Mouse (Mus musculus): Measurements from ENCODE around the gene Pcp2. TPM values are rescaled to one million over a fixed set of nuclear protein-coding genes. Genes with fewer than 3 reads are reported as not detected.
"Not testable (repeated sequence)": the region's sequence is repeated elsewhere in the genome, so short reads cannot be mapped to it uniquely, and the experiment has no call there.

Gene Pcp2
- polyA plus RNA-seq, 1 experiment from 2014 or later, result 0.53 TPM

GRCm38 (mm10) chr8:3586993-3587390, 38.4 kb downstream of the Pcp2 start, which contains the start of gene Camsap3:
Gene Camsap3 (plus strand): TSS chr8:3587293.
- Histone ChIP-seq H3K4me3 (ENCODE audit: low read depth, low read length) (peak within 1 kb of the TSS; percentile 90), H3K27me3 (replicated peaks; ENCODE audit: control insufficient read depth, insufficient read depth, low read length) (no peaks in the 10 kb centered on the region), H3K27ac (ENCODE audit: low read depth, low read length) (peak within 1 kb of the TSS; percentile 80), H3K9me3 (replicated peaks; ENCODE audit: control insufficient read depth, low read length) (no peaks in the 10 kb centered on the region), H3K9ac (ENCODE audit: low read length) (peak within 1 kb of the TSS; percentile 87), H3K4me1 (ENCODE audit: control insufficient read depth, insufficient read depth, low read length) (no peaks in the 10 kb centered on the region), H3K36me3 (ENCODE audit: control insufficient read depth, insufficient read depth, low read length) (no peaks in the 10 kb centered on the region), H3K4me2 (ENCODE audit: low read length) (peak within 1 kb of the TSS; percentile 80)
- no peak for ATAC-seq
- DNase-seq (ENCODE audit: low spot score), result no peak
- WGBS, result 0% methylated on average over 1 of the region's 7 CpGs

GRCm38 (mm10) chr8:3586452-3586851, 38.9 kb downstream of the Pcp2 start:
- no peak overlapping the region for H3K4me3 ChIP-seq (ENCODE audit: low read depth, low read length)
- no peaks in the 10 kb centered on the region for H3K4me1 ChIP-seq (ENCODE audit: control insufficient read depth, insufficient read depth, low read length)
- no peaks in the 10 kb centered on the region for H3K36me3 ChIP-seq (ENCODE audit: control insufficient read depth, insufficient read depth, low read length)
- H3K9me3 ChIP-seq (replicated peaks; ENCODE audit: control insufficient read depth, low read length), result no peaks in the 10 kb centered on the region
- H3K9ac ChIP-seq (ENCODE audit: low read length), result no peak overlapping the region
- ATAC-seq (no peak), DNase-seq (ENCODE audit: low spot score) (no peak)
- 91% methylated on average over 2 of the region's 2 CpGs for WGBS
- H3K27ac ChIP-seq (ENCODE audit: low read depth, low read length), result no peak overlapping the region
- H3K4me2 ChIP-seq (ENCODE audit: low read length), result no peak overlapping the region
- no peaks in the 10 kb centered on the region for H3K27me3 ChIP-seq (replicated peaks; ENCODE audit: control insufficient read depth, insufficient read depth, low read length)

- 75% methylated on average over 1 of the region's 3 CpGs for WGBS
- not testable (repeated sequence) for DNase-seq (ENCODE audit: low spot score); H3K36me3 ChIP-seq (ENCODE audit: control insufficient read depth, insufficient read depth, low read length); H3K27ac ChIP-seq (ENCODE audit: low read depth, low read length); H3K4me1 ChIP-seq (ENCODE audit: control insufficient read depth, insufficient read depth, low read length); H3K4me3 ChIP-seq (ENCODE audit: low read depth, low read length); ATAC-seq; H3K9me3 ChIP-seq (replicated peaks; ENCODE audit: control insufficient read depth, low read length); H3K9ac ChIP-seq (ENCODE audit: low read length); H3K27me3 ChIP-seq (replicated peaks; ENCODE audit: control insufficient read depth, insufficient read depth, low read length); H3K4me2 ChIP-seq (ENCODE audit: low read length)
Measured at GRCm38 (mm10) chr8:3581961-3582360, 43.4 kb downstream of the Pcp2 start.

GRCm38 (mm10) chr8:3579390-3580364, 45.7 kb downstream of the Pcp2 start:
- H3K27me3 ChIP-seq (replicated peaks; ENCODE audit: control insufficient read depth, insufficient read depth, low read length), result no peaks in the 10 kb centered on the region
- H3K4me3 ChIP-seq (ENCODE audit: low read depth, low read length), result no peak overlapping the region
- H3K36me3 ChIP-seq (ENCODE audit: control insufficient read depth, insufficient read depth, low read length), result no peaks in the 10 kb centered on the region
- H3K9ac ChIP-seq (ENCODE audit: low read length), result no peak overlapping the region
- no peaks in the 10 kb centered on the region for H3K4me1 ChIP-seq (ENCODE audit: control insufficient read depth, insufficient read depth, low read length)
- no peak overlapping the region for H3K27ac ChIP-seq (ENCODE audit: low read depth, low read length)
- H3K4me2 ChIP-seq (ENCODE audit: low read length), result no peak overlapping the region
- 82% methylated on average over 9 of the region's 9 CpGs for WGBS
- ATAC-seq (no peak), DNase-seq (ENCODE audit: low spot score) (no peak)
- H3K9me3 ChIP-seq (replicated peaks; ENCODE audit: control insufficient read depth, low read length), result no peaks in the 10 kb centered on the region

GRCm38 (mm10) chr8:3576211-3576960, 49.0 kb downstream of the Pcp2 start:
- 80% methylated on average over 15 of the region's 15 CpGs for WGBS
- H3K4me1 ChIP-seq (ENCODE audit: control insufficient read depth, insufficient read depth, low read length), result no peaks in the 10 kb centered on the region
- ATAC-seq, result no peak

GRCm38 (mm10) chr8:3574546-3574945, 50.8 kb downstream of the Pcp2 start:
- H3K4me2 ChIP-seq (ENCODE audit: low read length), result no peak overlapping the region
- no peaks in the 10 kb centered on the region for H3K27me3 ChIP-seq (replicated peaks; ENCODE audit: control insufficient read depth, insufficient read depth, low read length)
- no peaks in the 10 kb centered on the region for H3K36me3 ChIP-seq (ENCODE audit: control insufficient read depth, insufficient read depth, low read length)
- no peak for ATAC-seq
- H3K4me3 ChIP-seq (ENCODE audit: low read depth, low read length), result no peak overlapping the region
- DNase-seq (ENCODE audit: low spot score), result no peak
- no peaks in the 10 kb centered on the region for H3K4me1 ChIP-seq (ENCODE audit: control insufficient read depth, insufficient read depth, low read length)
- no peak overlapping the region for H3K27ac ChIP-seq (ENCODE audit: low read depth, low read length)
- H3K9ac ChIP-seq (ENCODE audit: low read length), result no peak overlapping the region
- WGBS, result 90% methylated on average over 3 of the region's 3 CpGs
- H3K9me3 ChIP-seq (replicated peaks; ENCODE audit: control insufficient read depth, low read length), result no peaks in the 10 kb centered on the region

More at GRCm38 (mm10) chr8:3576211-3576960, 49.0 kb downstream of the Pcp2 start:
- Histone ChIP-seq H3K36me3 (ENCODE audit: control insufficient read depth, insufficient read depth, low read length) (no peaks in the 10 kb centered on the region), H3K27ac (ENCODE audit: low read depth, low read length) (no peak overlapping the region), H3K27me3 (replicated peaks; ENCODE audit: control insufficient read depth, insufficient read depth, low read length) (no peaks in the 10 kb centered on the region), H3K4me2 (ENCODE audit: low read length) (no peak overlapping the region), H3K9ac (ENCODE audit: low read length) (no peak overlapping the region), H3K4me3 (ENCODE audit: low read depth, low read length) (no peak overlapping the region), H3K9me3 (replicated peaks; ENCODE audit: control insufficient read depth, low read length) (no peaks in the 10 kb centered on the region)
- no peak for DNase-seq (ENCODE audit: low spot score)

Other genes starting within 250 kb of the Pcp2 start
- gene Arhgef18, start 232.5 kb downstream of the Pcp2 start, polyA plus RNA-seq (2014; fragmentation: Nextera tagmentation; extraction: Ambion mirVana), result 8.6 and 11.5 TPM in 2 replicates
- 1.9 and 2.3 TPM in 2 replicates for gene Pex11g, start 157.9 kb downstream of the Pcp2 start, polyA plus RNA-seq (2014; fragmentation: Nextera tagmentation; extraction: Ambion mirVana)
- gene Tex45, start 154.7 kb downstream of the Pcp2 start, polyA plus RNA-seq (2014; fragmentation: Nextera tagmentation; extraction: Ambion mirVana), result 0.14 and 0.18 TPM in 2 replicates
- gene Zfp358, start 132.4 kb downstream of the Pcp2 start, polyA plus RNA-seq (2014; fragmentation: Nextera tagmentation; extraction: Ambion mirVana), result 66.2 and 66.5 TPM in 2 replicates
- 50.5 and 52.2 TPM in 2 replicates for gene Mcoln1, start 125.1 kb downstream of the Pcp2 start, polyA plus RNA-seq (2014; fragmentation: Nextera tagmentation; extraction: Ambion mirVana)
- 16.7 and 20.7 TPM in 2 replicates for gene Pnpla6, start 110.2 kb downstream of the Pcp2 start, polyA plus RNA-seq (2014; fragmentation: Nextera tagmentation; extraction: Ambion mirVana)
- 0.54 and 1.3 TPM in 2 replicates for gene C330021F23Rik, start 57.6 kb downstream of the Pcp2 start, polyA plus RNA-seq (2014; fragmentation: Nextera tagmentation; extraction: Ambion mirVana)
- gene Camsap3, start 38.3 kb downstream of the Pcp2 start, polyA plus RNA-seq (2014; fragmentation: Nextera tagmentation; extraction: Ambion mirVana), result 25.9 and 32.5 TPM in 2 replicates
- 63.2 and 67.0 TPM in 2 replicates for gene Xab2, start 4.2 kb downstream of the Pcp2 start, polyA plus RNA-seq (2014; fragmentation: Nextera tagmentation; extraction: Ambion mirVana)
- 95.7 and 99.8 TPM in 2 replicates for gene Pet100, start 4.0 kb downstream of the Pcp2 start, polyA plus RNA-seq (2014; fragmentation: Nextera tagmentation; extraction: Ambion mirVana)
- gene Stxbp2, start 5.4 kb upstream of the Pcp2 start, polyA plus RNA-seq (2014; fragmentation: Nextera tagmentation; extraction: Ambion mirVana), result 32.4 and 40.1 TPM in 2 replicates
- 0.26 and 0.32 TPM in 2 replicates for gene Retn, start 30.2 kb upstream of the Pcp2 start, polyA plus RNA-seq (2014; fragmentation: Nextera tagmentation; extraction: Ambion mirVana)
- gene Mcemp1, start 40.2 kb upstream of the Pcp2 start, polyA plus RNA-seq (2014; fragmentation: Nextera tagmentation; extraction: Ambion mirVana), result 0.23 TPM in 1 of 2 replicates, not detected in the other
- gene Fcor, start 46.8 kb upstream of the Pcp2 start, polyA plus RNA-seq (2014; fragmentation: Nextera tagmentation; extraction: Ambion mirVana), result 13.1 and 13.2 TPM in 2 replicates
- gene Trappc5, start 50.8 kb upstream of the Pcp2 start, polyA plus RNA-seq (2014; fragmentation: Nextera tagmentation; extraction: Ambion mirVana), result 51.8 and 52.1 TPM in 2 replicates
- gene Fcer2a, start 68.6 kb upstream of the Pcp2 start, polyA plus RNA-seq (2014; fragmentation: Nextera tagmentation; extraction: Ambion mirVana), result 0.08 and 0.15 TPM in 2 replicates
- gene Clec4g, start 95.1 kb upstream of the Pcp2 start, polyA plus RNA-seq (2014; fragmentation: Nextera tagmentation; extraction: Ambion mirVana), result not detected in 2 replicates
- gene Cd209a, start 123.4 kb upstream of the Pcp2 start, polyA plus RNA-seq (2014; fragmentation: Nextera tagmentation; extraction: Ambion mirVana), result not detected in 2 replicates
- not detected in 2 replicates for gene Cd209e, start 228.8 kb upstream of the Pcp2 start, polyA plus RNA-seq (2014; fragmentation: Nextera tagmentation; extraction: Ambion mirVana)

Measured in forebrain, embryonic 14.5 days (tissue).